Comparison of ENCODE assay signal across 11 mouse cellular contexts in genomic region chr15:80253530-80253929, GRCm38 (mm10). TPM values are rescaled to one million over a fixed set of nuclear protein-coding genes. Genes with fewer than 3 reads are reported as not detected.
DNase-seq lines count a peak whose midpoint lies in the region; ATAC-seq and TF ChIP-seq lines count a peak whose summit lies in the region.
"Had no signal": no experiment of that assay in that cellular context is flagged by ENCODE, and none has a peak within 500 bp of the region (broad histone marks: within the 10 kb centered on the region; RNA-seq: fewer than 3 reads in every experiment).

No protein-coding gene starts in this region.

- no peaks in the 10 kb centered on the region for H3K27me3 ChIP-seq in heart, embryonic 13.5 days (replicated peaks)
- no peaks in the 10 kb centered on the region for H3K27me3 ChIP-seq in hindbrain, embryonic 13.5 days
- no peaks in the 10 kb centered on the region for H3K27me3 ChIP-seq in midbrain, embryonic 12.5 days

- 27% methylated on average over 2 of the region's 2 CpGs for WGBS in heart, embryonic 13.5 days
- 51% methylated on average over 2 of the region's 2 CpGs for WGBS in hindbrain, embryonic 13.5 days
- WGBS in midbrain, embryonic 12.5 days: 42% methylated on average over 2 of the region's 2 CpGs

- peaks cover 66% of the 10 kb centered on the region for H3K36me3 ChIP-seq in heart, embryonic 13.5 days
- H3K36me3 ChIP-seq in hindbrain, embryonic 13.5 days: peaks cover 62% of the 10 kb centered on the region
- H3K36me3 ChIP-seq in midbrain, embryonic 12.5 days: peaks cover 60% of the 10 kb centered on the region

- peak overlapping the region; percentile 90 for H3K4me2 ChIP-seq in heart, embryonic 13.5 days
- H3K4me2 ChIP-seq in hindbrain, embryonic 13.5 days: 0 out of 2 replicates have a peak overlapping the region, but pooled peaks have one; percentile 99
- H3K4me2 ChIP-seq in midbrain, embryonic 12.5 days (replicated peaks): peak overlapping the region; percentile 96; the same call in 1 of the 2 replicates

- TF ChIP-seq POLR2A in brain, embryonic 14.5 days (IDR thresholded peaks at IDR 0.05; ENCODE audit: borderline replicate concordance, extremely low read depth, insufficient read depth, insufficient read length, poor library complexity, severe bottlenecking): no peak

- H3K4me1 ChIP-seq in heart, embryonic 13.5 days: peaks cover 74% of the 10 kb centered on the region
- peaks cover 36% of the 10 kb centered on the region for H3K4me1 ChIP-seq in hindbrain, embryonic 13.5 days (replicated peaks)
- peaks cover 34% of the 10 kb centered on the region for H3K4me1 ChIP-seq in midbrain, embryonic 12.5 days

- no peak for DNase-seq in heart, adult 9 months (ENCODE audit: low spot score in 2 of 2)
- peak; percentile 45 for DNase-seq in brain, embryonic 14.5 days (ENCODE audit: low read depth)
- no peak for DNase-seq in thymus, postnatal 10 days (ENCODE audit: low spot score in 2 of 2)
- no peak for DNase-seq in adrenal gland, adult 8-10 months
- DNase-seq in spleen, adult 18-20 months: no peak

- no peak for TF ChIP-seq CTCF in brain, embryonic 14.5 days (IDR thresholded peaks at IDR 0.05; ENCODE audit: borderline replicate concordance, extremely low read depth, insufficient read depth, insufficient read length)

- peak overlapping the region; percentile 100 for H3K27ac ChIP-seq in heart, embryonic 13.5 days (replicated peaks)
- H3K27ac ChIP-seq in hindbrain, embryonic 13.5 days: peak overlapping the region; percentile 100
- peak overlapping the region; percentile 98; the same call in 1 of the 2 replicates for H3K27ac ChIP-seq in midbrain, embryonic 12.5 days (replicated peaks)

- H3K4me3 ChIP-seq in heart, embryonic 13.5 days: peak overlapping the region; percentile 100; the same call in 1 of the 2 replicates
- H3K4me3 ChIP-seq in hindbrain, embryonic 13.5 days: no peak overlapping the region
- no peak overlapping the region for H3K4me3 ChIP-seq in midbrain, embryonic 12.5 days

- H3K9me3 ChIP-seq in heart, embryonic 13.5 days: no peaks in the 10 kb centered on the region
- H3K9me3 ChIP-seq in hindbrain, embryonic 13.5 days: no peaks in the 10 kb centered on the region
- no peaks in the 10 kb centered on the region for H3K9me3 ChIP-seq in midbrain, embryonic 12.5 days

- ATAC-seq in heart, embryonic 13.5 days (ENCODE audit: extremely low read depth, insufficient number of reproducible peaks, low FRiP score, low TSS enrichment): no peak
- ATAC-seq in hindbrain, embryonic 13.5 days (ENCODE audit: low FRiP score): no peak
- ATAC-seq in midbrain, embryonic 12.5 days (ENCODE audit: low FRiP score, low read depth): no peak

- peak overlapping the region; percentile 91; the same call in 1 of the 2 replicates for H3K9ac ChIP-seq in heart, embryonic 13.5 days
- H3K9ac ChIP-seq in hindbrain, embryonic 13.5 days: peak overlapping the region; percentile 87; the same call in 1 of the 2 replicates
- H3K9ac ChIP-seq in midbrain, embryonic 12.5 days (replicated peaks): no peak overlapping the region

RNA-seq across cellular contexts. Expression of gene Atf4, which starts 1.5 kb away (rescaled TPM):
- polyA plus RNA-seq in heart, embryonic 13.5 days (2015; fragmentation: Nextera tagmentation; extraction: Ambion mirVana): 74.9 and 83.4 TPM in 2 replicates
- polyA plus RNA-seq in brain, embryonic 14.5 days (2012; rRNA removed): 236 and 364 TPM in 2 replicates
- 115 and 118 TPM in 2 replicates for polyA plus RNA-seq in hindbrain, embryonic 13.5 days (2015; fragmentation: Nextera tagmentation; extraction: Ambion mirVana)
- 128 and 134 TPM in 2 replicates for polyA plus RNA-seq in midbrain, embryonic 12.5 days (2016; fragmentation: Nextera tagmentation; extraction: Ambion mirVana)
- 100 to 1,000 TPM; 141 to 245 (median 164) TPM for total RNA-seq in adrenal gland, adult 8-10 months (2022)

RNA-seq across cellular contexts. Expression of gene Rps19bp1, which starts 10.6 kb away (rescaled TPM):
- 39.0 and 39.7 TPM in 2 replicates for polyA plus RNA-seq in heart, embryonic 13.5 days (2015; fragmentation: Nextera tagmentation; extraction: Ambion mirVana)
- polyA plus RNA-seq in brain, embryonic 14.5 days (2012; rRNA removed): 51.4 and 54.7 TPM in 2 replicates
- polyA plus RNA-seq in hindbrain, embryonic 13.5 days (2015; fragmentation: Nextera tagmentation; extraction: Ambion mirVana): 74.7 and 75.9 TPM in 2 replicates
- polyA plus RNA-seq in midbrain, embryonic 12.5 days (2016; fragmentation: Nextera tagmentation; extraction: Ambion mirVana): 56.5 and 60.7 TPM in 2 replicates
- total RNA-seq in adrenal gland, adult 8-10 months (2022): 10 to 100 TPM; 32.7 to 41.0 (median 38.4) TPM

RNA-seq across cellular contexts. Expression of gene AC140267.1, which starts 17.9 kb away (rescaled TPM):
- polyA plus RNA-seq in heart, embryonic 13.5 days (2015; fragmentation: Nextera tagmentation; extraction: Ambion mirVana): not detected in 2 replicates
- polyA plus RNA-seq in brain, embryonic 14.5 days (2012; rRNA removed): not detected in 2 replicates
- not detected in 2 replicates for polyA plus RNA-seq in hindbrain, embryonic 13.5 days (2015; fragmentation: Nextera tagmentation; extraction: Ambion mirVana)
- 4.1 TPM in 1 of 2 replicates, not detected in the other for polyA plus RNA-seq in midbrain, embryonic 12.5 days (2016; fragmentation: Nextera tagmentation; extraction: Ambion mirVana)
- total RNA-seq in adrenal gland, adult 8-10 months (2022): 10 to 100 TPM in 3 of 4 experiments, 1 to 10 TPM in 1; 8.7 to 29.0 (median 17.7) TPM
- total RNA-seq: ES-E14 had no signal
- polyA plus RNA-seq: cortical plate, adult 2 months; testis, adult 2 months had no signal

RNA-seq across cellular contexts. Expression of gene Mief1, which starts 19.7 kb away (rescaled TPM):
- polyA plus RNA-seq in heart, embryonic 13.5 days (2015; fragmentation: Nextera tagmentation; extraction: Ambion mirVana): 25.5 and 25.9 TPM in 2 replicates
- 14.3 and 20.8 TPM in 2 replicates for polyA plus RNA-seq in brain, embryonic 14.5 days (2012; rRNA removed)
- 36.9 and 37.7 TPM in 2 replicates for polyA plus RNA-seq in hindbrain, embryonic 13.5 days (2015; fragmentation: Nextera tagmentation; extraction: Ambion mirVana)
- polyA plus RNA-seq in midbrain, embryonic 12.5 days (2016; fragmentation: Nextera tagmentation; extraction: Ambion mirVana): 46.4 and 50.7 TPM in 2 replicates
- 10 to 100 TPM; 44.4 to 49.4 (median 48.5) TPM for total RNA-seq in adrenal gland, adult 8-10 months (2022)

RNA-seq across cellular contexts. Expression of gene Cacna1i, which starts 33.5 kb away (rescaled TPM):
- not detected in 2 replicates for polyA plus RNA-seq in heart, embryonic 13.5 days (2015; fragmentation: Nextera tagmentation; extraction: Ambion mirVana)
- polyA plus RNA-seq in brain, embryonic 14.5 days (2012; rRNA removed): 3.1 and 6.5 TPM in 2 replicates
- 0.34 and 0.39 TPM in 2 replicates for polyA plus RNA-seq in hindbrain, embryonic 13.5 days (2015; fragmentation: Nextera tagmentation; extraction: Ambion mirVana)
- polyA plus RNA-seq in midbrain, embryonic 12.5 days (2016; fragmentation: Nextera tagmentation; extraction: Ambion mirVana): 0.08 and 0.17 TPM in 2 replicates
- total RNA-seq in adrenal gland, adult 8-10 months (2022): 1 to 10 TPM in 1 of 4 experiments, under 1 TPM in 3; 0.32 to 1.0 (median 0.77) TPM
